Mouse (Mus musculus) olfactory bulb, adult 2 months (tissue): ENCODE measurements at regions not wholly inside any gene's neighbourhood (a gene's known extent, or its start where the extent isn't known, plus 50 kb on each side); places are given as distances from the start of the nearest gene placed in this dataset.

ENCODE experiments used
- CTCF ChIP-seq: fragments of 200-500 bp; IDR thresholded peaks from 2 replicates; pipeline ENCODE4 v1.5.1; 2012; ENCODE audit warnings: low read depth, mild to moderate bottlenecking, low read length, moderate library complexity; ENCODE audit not compliant: insufficient read depth
- POLR2A ChIP-seq: fragments of 200-500 bp; IDR thresholded peaks from 2 replicates; pipeline ENCODE4 v1.6.1; 2012; ENCODE audit warnings: mild to moderate bottlenecking, low read depth, low read length, moderate library complexity; ENCODE audit not compliant: insufficient read depth

DNA sequence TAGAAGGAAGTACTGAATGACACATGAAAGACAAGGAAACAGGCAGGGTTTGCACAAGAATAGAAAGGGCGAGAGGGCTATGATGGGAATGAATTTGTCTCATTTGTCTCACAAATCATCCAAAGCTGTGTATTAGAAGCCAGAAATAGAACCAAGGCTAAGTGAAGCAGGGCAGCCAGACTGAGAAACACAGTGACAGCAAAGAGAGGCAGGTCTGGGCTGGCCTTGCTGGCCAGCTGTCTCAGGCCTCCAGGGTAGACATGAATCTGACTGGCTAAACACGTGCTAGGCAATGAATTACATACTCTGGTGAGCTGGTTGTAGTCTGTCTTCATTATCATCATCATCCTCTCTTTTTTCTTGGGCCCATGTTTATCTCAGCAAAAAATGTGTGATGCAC is 101.7 kb upstream of the 1810046K07Rik start:
- no peak for TF ChIP-seq CTCF
- TF ChIP-seq POLR2A, result no peak
